Comparison of ENCODE assay signal across 12 mouse cellular contexts in genomic region chr15:85672931-85673330, GRCm38 (mm10).
A peak's percentile ranks its signal among the peaks of the same experiment; 100 is the strongest.
DNase-seq lines count a peak whose midpoint lies in the region; ATAC-seq and TF ChIP-seq lines count a peak whose summit lies in the region.
"Had no signal": no experiment of that assay in that cellular context is flagged by ENCODE, and none has a peak within 500 bp of the region (broad histone marks: within the 10 kb centered on the region; RNA-seq: fewer than 3 reads in every experiment).

No protein-coding gene starts in this region.

- peaks cover 39% of the 10 kb centered on the region for H3K4me1 ChIP-seq in forebrain, embryonic 12.5 days
- H3K4me1 ChIP-seq in liver, postnatal 0 days (ENCODE audit: insufficient read depth) = no peaks in the 10 kb centered on the region

- peak overlapping the region; percentile 82 for H3K4me3 ChIP-seq in forebrain, embryonic 12.5 days (replicated peaks)
- H3K4me3 ChIP-seq in liver, postnatal 0 days (ENCODE audit: low read depth, low read length) = peak overlapping the region; percentile 56; the same call in 1 of the 2 replicates
- H3K4me3 ChIP-seq: megakaryocyte, embryonic 14.5 days had no signal

- H3K27ac ChIP-seq in forebrain, embryonic 12.5 days = no peak overlapping the region
- no peak overlapping the region for H3K27ac ChIP-seq in liver, postnatal 0 days (ENCODE audit: low read depth)

- 72% methylated on average over 3 of the region's 3 CpGs for WGBS in forebrain, embryonic 12.5 days
- WGBS in liver, postnatal 0 days (ENCODE audit: insufficient replicate concordance) = 58% methylated on average over 3 of the region's 3 CpGs

- no peak for ATAC-seq in forebrain, embryonic 12.5 days (ENCODE audit: low FRiP score)
- ATAC-seq in liver, postnatal 0 days = no peak
- no peak for ATAC-seq in activated CD4-positive, CD25-positive, alpha-beta regulatory T cell, adult 4 months
- no peak for ATAC-seq in CD4-positive, CD25-positive, alpha-beta regulatory T cell, adult 4 months
- ATAC-seq: Patski had no signal

- 0 out of 2 replicates have a peak, but pooled peaks cover 2% of the 10 kb centered on the region for H3K36me3 ChIP-seq in forebrain, embryonic 12.5 days (replicated peaks)
- H3K36me3 ChIP-seq in liver, postnatal 0 days (replicated peaks; ENCODE audit: insufficient read depth, low read length) = no peaks in the 10 kb centered on the region

- no peak for TF ChIP-seq CTCF in liver, postnatal 0 days (IDR thresholded peaks at IDR 0.05; ENCODE audit: low read depth)

- no peak for TF ChIP-seq EP300 in liver, postnatal 0 days (IDR thresholded peaks at IDR 0.05; ENCODE audit: low read depth)

- no peaks in the 10 kb centered on the region for H3K9me3 ChIP-seq in forebrain, embryonic 12.5 days
- no peaks in the 10 kb centered on the region for H3K9me3 ChIP-seq in liver, postnatal 0 days (ENCODE audit: low read length)
- H3K9me3 ChIP-seq: megakaryocyte, embryonic 14.5 days had no signal

- peak overlapping the region; percentile 96 for H3K9ac ChIP-seq in forebrain, embryonic 12.5 days
- H3K9ac ChIP-seq in liver, postnatal 0 days (replicated peaks) = no peak overlapping the region

- H3K4me2 ChIP-seq in forebrain, embryonic 12.5 days = peak overlapping the region; percentile 76
- H3K4me2 ChIP-seq in liver, postnatal 0 days (ENCODE audit: low read depth, low read length) = peak overlapping the region; percentile 27; the same call in 1 of the 2 replicates

- peak; percentile 54 for DNase-seq in kidney, adult 9 months
- no peak for DNase-seq in kidney, postnatal 10 days
- DNase-seq in NIH3T3 (ENCODE audit: low read depth) = peak; percentile 56
- no peak for DNase-seq in liver, postnatal 0 days
- DNase-seq in layer of hippocampus, postnatal 14 days (ENCODE audit: low spot score in 2 of 2) = no peak
- DNase-seq: cerebellum, adult 9-11 months; thymus, postnatal 36 days had no signal

- peaks cover 90% of the 10 kb centered on the region for H3K27me3 ChIP-seq in forebrain, embryonic 12.5 days
- H3K27me3 ChIP-seq in liver, postnatal 0 days (ENCODE audit: insufficient read depth, low read length) = peaks cover 43% of the 10 kb centered on the region
- H3K27me3 ChIP-seq: Patski had no signal

Comparison
In these comparisons a context has a peak if more than half of its experiments do, and no peak if none do; other contexts are left out.
1. DNase-seq: peak in kidney, adult 9 months (single experiment) and NIH3T3 (single experiment); none in kidney, postnatal 10 days (single experiment), liver, postnatal 0 days (single experiment) and layer of hippocampus, postnatal 14 days (0 of 2).